Mouse (Mus musculus): ENCODE measurements at regions not wholly inside any gene's neighbourhood (a gene's known extent, or its start where the extent isn't known, plus 50 kb on each side); places are given as distances from the start of the nearest gene placed in this dataset.

- H3K4me3 ChIP-seq (replicated peaks; ENCODE audit: low read length) = no peak overlapping the region
- H3K9me3 ChIP-seq (ENCODE audit: control insufficient read depth, low read length) = no peaks in the 10 kb centered on the region
- peaks cover 10% of the 10 kb centered on the region; the same call in 1 of the 2 replicates for H3K4me1 ChIP-seq (ENCODE audit: control insufficient read depth, insufficient read depth, low read length)
- no peak for TF ChIP-seq POLR2A (IDR thresholded peaks at IDR 0.05; ENCODE audit: borderline replicate concordance, extremely low read depth, insufficient read depth, insufficient read length)
- no peaks in the 10 kb centered on the region for H3K36me3 ChIP-seq (ENCODE audit: control insufficient read depth, insufficient read depth, low read length)
- H3K27ac ChIP-seq (replicated peaks; ENCODE audit: low read depth, low read length) = peak overlapping the region; percentile 68
- no peak overlapping the region for H3K9ac ChIP-seq (ENCODE audit: low read depth, low read length, severe bottlenecking)
- DNase-seq (ENCODE audit: low spot score) = peak; percentile 26
- no peaks in the 10 kb centered on the region for H3K27me3 ChIP-seq (ENCODE audit: control insufficient read depth, insufficient read depth, low read length)
- peak overlapping the region; percentile 5; the same call in 1 of the 2 replicates for H3K4me2 ChIP-seq (replicated peaks; ENCODE audit: low read depth, low read length, severe bottlenecking)
- 13% methylated on average over 9 of the region's 9 CpGs for WGBS
- ATAC-seq (ENCODE audit: low FRiP score, low read depth) = peak; percentile 67; the same call in 1 of the 2 replicates
Measured at GRCm38 (mm10) chr15:51720873-51721308, 2163.8 kb upstream of the Gm7489 start.

- H3K4me3 ChIP-seq (replicated peaks; ENCODE audit: low read length) = no peak overlapping the region
- H3K27ac ChIP-seq (replicated peaks; ENCODE audit: low read depth, low read length) = 0 out of 2 replicates have a peak overlapping the region, but pooled peaks have one; percentile 48
- no peaks in the 10 kb centered on the region for H3K36me3 ChIP-seq (ENCODE audit: control insufficient read depth, insufficient read depth, low read length)
- 27% methylated on average over 5 of the region's 5 CpGs for WGBS
- ATAC-seq (ENCODE audit: low FRiP score, low read depth) (peak; percentile 68), DNase-seq (ENCODE audit: low spot score) (no peak)
- H3K4me1 ChIP-seq (ENCODE audit: control insufficient read depth, insufficient read depth, low read length) = peaks cover 10% of the 10 kb centered on the region; the same call in 1 of the 2 replicates
- no peaks in the 10 kb centered on the region for H3K27me3 ChIP-seq (ENCODE audit: control insufficient read depth, insufficient read depth, low read length)
- H3K9me3 ChIP-seq (ENCODE audit: control insufficient read depth, low read length) = no peaks in the 10 kb centered on the region
- H3K4me2 ChIP-seq (replicated peaks; ENCODE audit: low read depth, low read length, severe bottlenecking) = peak overlapping the region; percentile 5; the same call in 1 of the 2 replicates
- H3K9ac ChIP-seq (ENCODE audit: low read depth, low read length, severe bottlenecking) = no peak overlapping the region
- TF ChIP-seq POLR2A (IDR thresholded peaks at IDR 0.05; ENCODE audit: borderline replicate concordance, extremely low read depth, insufficient read depth, insufficient read length) = no peak
Measured at GRCm38 (mm10) chr15:51721363-51721762, 2163.3 kb upstream of the Gm7489 start.

GRCm38 (mm10) chr15:51724127-51724526, 2160.6 kb upstream of the Gm7489 start:
- WGBS = 73% methylated on average over 7 of the region's 7 CpGs
- H3K9ac ChIP-seq (ENCODE audit: low read depth, low read length, severe bottlenecking) = no peak overlapping the region
- H3K36me3 ChIP-seq (ENCODE audit: control insufficient read depth, insufficient read depth, low read length) = no peaks in the 10 kb centered on the region
- no peak overlapping the region for H3K27ac ChIP-seq (replicated peaks; ENCODE audit: low read depth, low read length)
- ATAC-seq (ENCODE audit: low FRiP score, low read depth) (no peak), DNase-seq (ENCODE audit: low spot score) (no peak)
- no peaks in the 10 kb centered on the region for H3K27me3 ChIP-seq (ENCODE audit: control insufficient read depth, insufficient read depth, low read length)
- no peak overlapping the region for H3K4me3 ChIP-seq (replicated peaks; ENCODE audit: low read length)
- no peak for TF ChIP-seq POLR2A (IDR thresholded peaks at IDR 0.05; ENCODE audit: borderline replicate concordance, extremely low read depth, insufficient read depth, insufficient read length)
- no peaks in the 10 kb centered on the region for H3K9me3 ChIP-seq (ENCODE audit: control insufficient read depth, low read length)
- no peak overlapping the region for H3K4me2 ChIP-seq (replicated peaks; ENCODE audit: low read depth, low read length, severe bottlenecking)
- H3K4me1 ChIP-seq (ENCODE audit: control insufficient read depth, insufficient read depth, low read length) = peaks cover 10% of the 10 kb centered on the region; the same call in 1 of the 2 replicates

- no peak for ATAC-seq (ENCODE audit: low FRiP score, low read depth)
- no peaks in the 10 kb centered on the region for H3K36me3 ChIP-seq (ENCODE audit: control insufficient read depth, insufficient read depth, low read length)
- H3K4me1 ChIP-seq (ENCODE audit: control insufficient read depth, insufficient read depth, low read length) = peaks cover 10% of the 10 kb centered on the region; the same call in 1 of the 2 replicates
- TF ChIP-seq POLR2A (IDR thresholded peaks at IDR 0.05; ENCODE audit: borderline replicate concordance, extremely low read depth, insufficient read depth, insufficient read length) = no peak
- DNase-seq (ENCODE audit: low spot score) = no peak
- no peak overlapping the region for H3K4me3 ChIP-seq (replicated peaks; ENCODE audit: low read length)
- H3K9ac ChIP-seq (ENCODE audit: low read depth, low read length, severe bottlenecking) = no peak overlapping the region
- H3K27ac ChIP-seq (replicated peaks; ENCODE audit: low read depth, low read length) = no peak overlapping the region
- H3K4me2 ChIP-seq (replicated peaks; ENCODE audit: low read depth, low read length, severe bottlenecking) = no peak overlapping the region
- no peaks in the 10 kb centered on the region for H3K27me3 ChIP-seq (ENCODE audit: control insufficient read depth, insufficient read depth, low read length)
- no peaks in the 10 kb centered on the region for H3K9me3 ChIP-seq (ENCODE audit: control insufficient read depth, low read length)
- WGBS = 38% methylated on average over 3 of the region's 3 CpGs
Measured at GRCm38 (mm10) chr15:51725457-51725856, 2159.2 kb upstream of the Gm7489 start.

GRCm38 (mm10) chr15:51730106-51730505, 2154.6 kb upstream of the Gm7489 start:
- Histone ChIP-seq H3K4me1 (ENCODE audit: control insufficient read depth, insufficient read depth, low read length) (0 out of 2 replicates have a peak, but pooled peaks cover 4% of the 10 kb centered on the region), H3K27ac (replicated peaks; ENCODE audit: low read depth, low read length) (no peak overlapping the region), H3K27me3 (ENCODE audit: control insufficient read depth, insufficient read depth, low read length) (no peaks in the 10 kb centered on the region), H3K36me3 (ENCODE audit: control insufficient read depth, insufficient read depth, low read length) (no peaks in the 10 kb centered on the region), H3K9me3 (ENCODE audit: control insufficient read depth, low read length) (peaks cover 3% of the 10 kb centered on the region; the same call in 1 of the 2 replicates), H3K9ac (ENCODE audit: low read depth, low read length, severe bottlenecking) (no peak overlapping the region), H3K4me2 (replicated peaks; ENCODE audit: low read depth, low read length, severe bottlenecking) (no peak overlapping the region), H3K4me3 (replicated peaks; ENCODE audit: low read length) (no peak overlapping the region)
- TF ChIP-seq POLR2A (IDR thresholded peaks at IDR 0.05; ENCODE audit: borderline replicate concordance, extremely low read depth, insufficient read depth, insufficient read length) = no peak
- ATAC-seq (ENCODE audit: low FRiP score, low read depth) (no peak), DNase-seq (ENCODE audit: low spot score) (no peak)
- 86% methylated on average over 10 of the region's 10 CpGs for WGBS

Data from limb, embryonic 14.5 days (tissue).